Mouse (Mus musculus): Measurements from ENCODE around the gene Ugt1a8. TPM values are rescaled to one million over a fixed set of nuclear protein-coding genes. Genes with fewer than 3 reads are reported as not detected.

Gene Ugt1a8
- polyA plus RNA-seq, 1 experiment from 2014 or later: not detected

Other genes with a start within 250 kb of the Ugt1a8 start
- 24.0 and 26.9 TPM in 2 replicates for gene Dgkd, start 234.5 kb upstream of the Ugt1a8 start, polyA plus RNA-seq (2015; fragmentation: Nextera tagmentation; extraction: Ambion mirVana)
- 27.4 and 28.4 TPM in 2 replicates for gene Usp40, start 79.3 kb upstream of the Ugt1a8 start, polyA plus RNA-seq (2015; fragmentation: Nextera tagmentation; extraction: Ambion mirVana)
- not detected in 2 replicates for gene Ugt1a10, start 32.4 kb upstream of the Ugt1a8 start, polyA plus RNA-seq (2015; fragmentation: Nextera tagmentation; extraction: Ambion mirVana)
- 17.8 and 23.5 TPM in 2 replicates for gene Ugt1a9, start 17.0 kb upstream of the Ugt1a8 start, polyA plus RNA-seq (2015; fragmentation: Nextera tagmentation; extraction: Ambion mirVana)
- gene Ugt1a7c, start 7.2 kb downstream of the Ugt1a8 start, polyA plus RNA-seq (2015; fragmentation: Nextera tagmentation; extraction: Ambion mirVana): 82.7 and 89.2 TPM in 2 replicates
- 0.36 and 0.49 TPM in 2 replicates for gene Ugt1a6b, start 15.4 kb downstream of the Ugt1a8 start, polyA plus RNA-seq (2015; fragmentation: Nextera tagmentation; extraction: Ambion mirVana)
- 9.0 and 11.0 TPM in 2 replicates for gene Ugt1a6a, start 47.0 kb downstream of the Ugt1a8 start, polyA plus RNA-seq (2015; fragmentation: Nextera tagmentation; extraction: Ambion mirVana)
- not detected in 2 replicates for gene Ugt1a5, start 78.2 kb downstream of the Ugt1a8 start, polyA plus RNA-seq (2015; fragmentation: Nextera tagmentation; extraction: Ambion mirVana)
- gene Ugt1a2, start 112.8 kb downstream of the Ugt1a8 start, polyA plus RNA-seq (2015; fragmentation: Nextera tagmentation; extraction: Ambion mirVana): 0.37 TPM in 1 of 2 replicates, not detected in the other
- 5.7 and 8.0 TPM in 2 replicates for gene Dnajb3, start 118.0 kb downstream of the Ugt1a8 start, polyA plus RNA-seq (2015; fragmentation: Nextera tagmentation; extraction: Ambion mirVana)
- 55.9 and 79.1 TPM in 2 replicates for gene Ugt1a1, start 124.1 kb downstream of the Ugt1a8 start, polyA plus RNA-seq (2015; fragmentation: Nextera tagmentation; extraction: Ambion mirVana)
- gene Mroh2a, start 139.2 kb downstream of the Ugt1a8 start, polyA plus RNA-seq (2015; fragmentation: Nextera tagmentation; extraction: Ambion mirVana): 0.76 and 0.88 TPM in 2 replicates
- gene Hjurp, start 189.8 kb downstream of the Ugt1a8 start, polyA plus RNA-seq (2015; fragmentation: Nextera tagmentation; extraction: Ambion mirVana): 135 and 141 TPM in 2 replicates
- gene Trpm8, start 189.8 kb downstream of the Ugt1a8 start, polyA plus RNA-seq (2015; fragmentation: Nextera tagmentation; extraction: Ambion mirVana): not detected in 2 replicates